23 mouse cellular contexts compared by ENCODE assay signal in the genomic region with DNA sequence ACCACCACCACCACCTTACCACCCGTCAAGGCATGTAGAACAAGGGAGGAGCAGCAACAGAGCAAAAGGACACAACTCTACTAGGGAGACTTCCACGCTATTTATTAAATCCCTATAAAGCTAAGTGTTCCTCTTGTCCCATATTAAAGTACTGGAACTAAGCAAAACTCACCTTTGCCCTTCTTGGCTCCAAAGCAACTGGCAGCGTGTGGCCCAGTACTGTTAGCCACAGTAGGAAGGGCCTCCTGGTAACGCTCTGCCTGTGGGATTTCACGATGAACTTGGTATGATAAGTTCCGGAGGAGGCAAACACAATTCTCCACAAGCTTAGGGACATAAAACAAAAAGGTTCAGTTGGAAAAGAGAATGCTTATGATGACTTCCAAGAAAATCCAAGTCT. TPM values are rescaled to one million over a fixed set of nuclear protein-coding genes. Genes with fewer than 3 reads are reported as not detected.
"Had no signal": no experiment of that assay in that cellular context is flagged by ENCODE, and none has a peak within 500 bp of the region (broad histone marks: within the 10 kb centered on the region; RNA-seq: fewer than 3 reads in every experiment).

No protein-coding gene starts in this region.

- H3K27ac ChIP-seq: intestine, embryonic 15.5 days; kidney, postnatal 0 days; limb, embryonic 10.5 days; limb, embryonic 13.5 days; liver, embryonic 14.5 days; macrophage; midbrain, embryonic 12.5 days; midbrain, embryonic 15.5 days; neural tube, embryonic 12.5 days; neural tube, embryonic 15.5 days; stomach, embryonic 15.5 days had no signal

- H3K9me3 ChIP-seq: intestine, embryonic 15.5 days; limb, embryonic 10.5 days; limb, embryonic 13.5 days; midbrain, embryonic 12.5 days; midbrain, embryonic 15.5 days; neural tube, embryonic 12.5 days; neural tube, embryonic 15.5 days; stomach, embryonic 15.5 days had no signal

- H3K4me3 ChIP-seq: intestine, embryonic 15.5 days; limb, embryonic 10.5 days; limb, embryonic 13.5 days; midbrain, embryonic 12.5 days; midbrain, embryonic 15.5 days; neural tube, embryonic 12.5 days; neural tube, embryonic 15.5 days; stomach, embryonic 15.5 days had no signal

- DNase-seq: liver, postnatal 0 days; lung, embryonic 14.5 days; retina, postnatal 1 day; right cerebral cortex, postnatal 25 days; spleen, adult 18-20 months; thymus, postnatal 25 days had no signal

- H3K27me3 ChIP-seq: intestine, embryonic 15.5 days; limb, embryonic 13.5 days; midbrain, embryonic 12.5 days; midbrain, embryonic 15.5 days; neural tube, embryonic 12.5 days; neural tube, embryonic 15.5 days; stomach, embryonic 15.5 days had no signal

- ATAC-seq: intestine, embryonic 15.5 days; liver, postnatal 0 days; lung, postnatal 0 days; midbrain, embryonic 15.5 days had no signal

- H3K9ac ChIP-seq: intestine, embryonic 15.5 days; limb, embryonic 13.5 days; liver, embryonic 14.5 days; liver, postnatal 0 days; lung, embryonic 14.5 days; midbrain, embryonic 12.5 days; midbrain, embryonic 15.5 days; neural tube, embryonic 12.5 days; neural tube, embryonic 15.5 days; stomach, embryonic 15.5 days had no signal

- H3K4me2 ChIP-seq: intestine, embryonic 15.5 days; limb, embryonic 13.5 days; liver, embryonic 11.5 days; lung, embryonic 14.5 days; midbrain, embryonic 12.5 days; midbrain, embryonic 15.5 days; neural tube, embryonic 12.5 days; neural tube, embryonic 15.5 days; stomach, embryonic 15.5 days had no signal

- H3K4me1 ChIP-seq: intestine, embryonic 15.5 days; limb, embryonic 10.5 days; limb, embryonic 13.5 days; midbrain, embryonic 12.5 days; midbrain, embryonic 15.5 days; neural tube, embryonic 12.5 days; neural tube, embryonic 15.5 days; stomach, embryonic 15.5 days had no signal

RNA-seq across cellular contexts. Expression of gene Btbd18, which starts 46.1 kb away (rescaled TPM):
- total RNA-seq: layer of hippocampus, adult 18-20 months; layer of hippocampus, postnatal 25 days; left cerebral cortex, adult 18-20 months; left cerebral cortex, postnatal 25 days had no signal
- polyA plus RNA-seq: liver, embryonic 14.5 days; liver, postnatal 0 days; macrophage had no signal
